Mouse (Mus musculus) midbrain, postnatal 0 days (tissue): ENCODE measurements around the gene Ccdc50. TPM values are rescaled to one million over a fixed set of nuclear protein-coding genes. Genes with fewer than 3 reads are reported as not detected.

Source experiments
- ATAC-seq: fragments of 200-750 bp; cut with Nextera tagmentation; 2 replicates; pipeline ENCODE4 v1.8.0; 2017; ENCODE audit warnings: moderate number of reproducible peaks, mild to moderate bottlenecking, moderate TSS enrichment, moderate library complexity; ENCODE audit not compliant: low FRiP score
- DNase-seq: peaks from one replicate; pipeline ENCODE4 v3.0.0-alpha.2; 2015; ENCODE audit warnings: low spot score
- H3K27ac ChIP-seq: fragments of 300-500 bp; sonication (generic); 2 replicates; pipeline ENCODE4 v1.5.1; 2014; ENCODE audit warnings: low read depth, mild to moderate bottlenecking, low read length, mixed read lengths
- H3K27me3 ChIP-seq: fragments of 300-500 bp; sonication (generic); 2 replicates; pipeline ENCODE4 v1.6.1; 2014; ENCODE audit warnings: low read length, control low read depth, mixed read lengths; ENCODE audit not compliant: insufficient read depth
- H3K36me3 ChIP-seq: fragments of 300-500 bp; sonication (generic); 2 replicates; pipeline ENCODE4 v1.6.1; 2014; ENCODE audit warnings: low read length, control low read depth, mixed read lengths; ENCODE audit not compliant: insufficient read depth
- H3K4me1 ChIP-seq: fragments of 300-500 bp; sonication (generic); 2 replicates; pipeline ENCODE4 v1.6.1; 2014; ENCODE audit warnings: mild to moderate bottlenecking, control low read depth, antibody characterized with exemption, low read length, mixed read lengths; ENCODE audit not compliant: insufficient read depth
- H3K4me2 ChIP-seq: fragments of 300-500 bp; sonication (generic); 2 replicates; pipeline ENCODE4 v1.6.1; 2014; ENCODE audit warnings: low read depth, mild to moderate bottlenecking, low read length, mixed read lengths; ENCODE audit not compliant: poor library complexity, severe bottlenecking
- H3K4me3 ChIP-seq: fragments of 300-500 bp; sonication (generic); 2 replicates; pipeline ENCODE4 v1.5.1; 2014; ENCODE audit warnings: low read depth, mild to moderate bottlenecking, low read length, moderate library complexity
- H3K9ac ChIP-seq: fragments of 300-500 bp; sonication (generic); replicated peaks from 2 replicates; pipeline ENCODE4 v1.6.1; 2014; ENCODE audit warnings: mild to moderate bottlenecking, low read length, moderate library complexity, mixed read lengths; ENCODE audit not compliant: poor library complexity, severe bottlenecking
- H3K9me3 ChIP-seq: fragments of 300-500 bp; sonication (generic); 2 replicates; pipeline ENCODE4 v1.6.1; 2016; ENCODE audit warnings: low read length, control low read depth
- CTCF ChIP-seq: IDR thresholded peaks from 2 replicates; pipeline ENCODE4 v1.5.1; 2016; ENCODE audit warnings: antibody characterized with exemption, mild to moderate bottlenecking
- WGBS: fragments of 180-500 bp; shearing (Covaris S2); extraction: QIAGEN DNeasy Blood & Tissue Kit; methylation state at CpG from one replicate; pipeline ENCODE4 v1.1.7; 2014; 5-methylcytosine and 5-hydroxymethylcytosine counted together
- polyA plus RNA-seq: library from polyadenylated mRNA; unstranded; fragments of >200 nt; fragmentation: Nextera tagmentation; extraction: Ambion mirVana; gene quantifications from 2 replicates; pipeline ENCODE4 v1.2.1, GENCODE M21; 2015
- total RNA-seq: library from RNA; depleted of rRNA; stranded (reverse); fragments of >200 nt; gene quantifications from 2 replicates; pipeline ENCODE4 v1.2.3, GENCODE M21; 2014

Gene Ccdc50
- total and polyA plus RNA-seq, 2 experiments from 2014 or later, result 29.4 to 59.7 TPM

DNA sequence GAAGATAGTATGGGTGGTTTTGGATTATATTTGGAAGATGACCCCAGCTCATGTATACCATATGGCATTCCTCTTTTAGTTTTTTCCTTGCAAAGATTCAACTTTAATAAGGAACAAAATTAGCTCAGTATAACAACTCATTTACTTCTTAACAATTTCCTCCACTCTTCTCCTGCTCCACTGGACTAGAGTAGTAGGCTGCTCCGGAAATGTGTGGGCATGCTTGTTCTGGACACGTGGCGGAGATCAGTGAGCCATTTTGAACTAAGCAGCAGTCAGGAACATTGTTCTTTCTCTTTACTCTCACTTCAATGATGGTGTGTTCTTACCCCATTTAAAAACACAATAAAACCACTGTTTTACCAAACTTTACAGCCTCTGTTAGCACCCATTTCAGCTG is 32.3 kb downstream of the Ccdc50 start:
- ATAC-seq (no peak), DNase-seq (no peak)
- Histone ChIP-seq H3K4me1 (no peaks in the 10 kb centered on the region), H3K36me3 (peaks cover 30% of the 10 kb centered on the region), H3K27me3 (no peaks in the 10 kb centered on the region), H3K4me2 (no peak overlapping the region), H3K27ac (no peak overlapping the region), H3K4me3 (no peak overlapping the region), H3K9me3 (0 out of 2 replicates have a peak, but pooled peaks cover 2% of the 10 kb centered on the region), H3K9ac (no peak overlapping the region)
- 98% methylated on average over 3 of the region's 3 CpGs for WGBS
- no peak for TF ChIP-seq CTCF

GRCm38 (mm10) chr16:27435034-27435433 is 46.4 kb downstream of the Ccdc50 start:
- no peak overlapping the region for H3K27ac ChIP-seq
- ATAC-seq (no peak), DNase-seq (no peak)
- H3K4me1 ChIP-seq, result no peaks in the 10 kb centered on the region
- no peaks in the 10 kb centered on the region for H3K27me3 ChIP-seq
- 94% methylated on average over 3 of the region's 3 CpGs for WGBS
- H3K9ac ChIP-seq, result no peak overlapping the region
- peaks cover 8% of the 10 kb centered on the region for H3K36me3 ChIP-seq
- H3K4me3 ChIP-seq, result no peak overlapping the region
- TF ChIP-seq CTCF, result no peak
- H3K4me2 ChIP-seq, result no peak overlapping the region
- no peaks in the 10 kb centered on the region for H3K9me3 ChIP-seq

- H3K27me3 ChIP-seq, result no peaks in the 10 kb centered on the region
- H3K4me1 ChIP-seq, result no peaks in the 10 kb centered on the region
- peaks cover 10% of the 10 kb centered on the region for H3K36me3 ChIP-seq
- H3K27ac ChIP-seq, result no peak overlapping the region
- H3K4me3 ChIP-seq, result no peak overlapping the region
- ATAC-seq, result no peak
- H3K9ac ChIP-seq, result no peak overlapping the region
- peak; percentile 60 for TF ChIP-seq CTCF
- 90% methylated on average over 3 of the region's 3 CpGs for WGBS
- no peaks in the 10 kb centered on the region for H3K9me3 ChIP-seq
- DNase-seq, result peak; percentile 31
- no peak overlapping the region for H3K4me2 ChIP-seq
These were observed 55.3 kb downstream of the Ccdc50 start for GRCm38 (mm10) chr16:27443941-27444340.

DNA sequence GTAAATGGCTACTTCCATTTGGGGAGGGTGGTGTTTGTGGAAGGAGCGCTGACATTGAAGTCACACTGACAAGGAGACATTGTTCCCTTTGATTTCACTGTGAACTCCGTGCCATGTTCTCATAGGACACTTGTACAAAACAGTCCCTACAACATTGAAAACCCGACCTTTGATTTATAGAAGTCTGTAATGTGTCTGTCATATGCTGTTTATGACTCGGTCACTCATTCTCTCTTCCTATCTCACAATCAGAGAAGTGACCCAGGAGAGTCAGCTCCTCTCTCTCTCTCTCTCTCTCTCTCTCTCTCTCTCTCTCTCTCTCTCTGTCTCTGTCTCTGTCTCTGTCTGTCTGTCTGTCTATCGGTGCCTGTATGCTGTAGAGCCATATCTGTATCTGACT is 60.7 kb downstream of the Ccdc50 start:
- Histone ChIP-seq H3K4me2 (no peak overlapping the region), H3K9me3 (no peaks in the 10 kb centered on the region), H3K36me3 (peaks cover 6% of the 10 kb centered on the region), H3K9ac (no peak overlapping the region), H3K4me3 (no peak overlapping the region), H3K27ac (no peak overlapping the region), H3K4me1 (no peaks in the 10 kb centered on the region), H3K27me3 (no peaks in the 10 kb centered on the region)
- DNase-seq (no peak), ATAC-seq (no peak)
- no peak for TF ChIP-seq CTCF
- 94% methylated on average over 5 of the region's 5 CpGs for WGBS

DNA sequence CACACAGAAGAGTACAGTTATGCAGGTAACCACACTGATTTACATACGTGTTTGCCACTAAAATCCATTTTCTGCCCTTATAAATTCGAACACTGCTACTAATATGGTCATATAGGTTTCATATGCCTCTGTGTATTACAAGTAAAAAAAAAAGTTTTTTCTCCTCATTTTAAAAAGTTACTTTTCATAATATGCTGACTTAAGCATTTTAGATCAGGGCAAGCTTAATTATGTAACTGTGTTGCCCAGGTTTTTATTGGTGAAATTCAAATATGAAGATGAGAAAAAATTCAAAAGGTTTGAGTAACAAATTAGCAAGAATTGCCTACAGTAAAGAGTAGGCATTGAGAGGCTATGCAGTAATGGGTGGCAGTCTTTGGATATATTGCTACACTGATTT is 62.0 kb downstream of the Ccdc50 start:
- H3K9ac ChIP-seq, result no peak overlapping the region
- no peaks in the 10 kb centered on the region for H3K27me3 ChIP-seq
- no peak for ATAC-seq
- no peak overlapping the region for H3K4me3 ChIP-seq
- H3K27ac ChIP-seq, result no peak overlapping the region
- DNase-seq, result no peak
- 97% methylated on average over 2 of the region's 2 CpGs for WGBS
- no peaks in the 10 kb centered on the region for H3K4me1 ChIP-seq
- no peak overlapping the region for H3K4me2 ChIP-seq
- TF ChIP-seq CTCF, result no peak
- H3K9me3 ChIP-seq, result no peaks in the 10 kb centered on the region
- peaks cover 6% of the 10 kb centered on the region for H3K36me3 ChIP-seq

DNA sequence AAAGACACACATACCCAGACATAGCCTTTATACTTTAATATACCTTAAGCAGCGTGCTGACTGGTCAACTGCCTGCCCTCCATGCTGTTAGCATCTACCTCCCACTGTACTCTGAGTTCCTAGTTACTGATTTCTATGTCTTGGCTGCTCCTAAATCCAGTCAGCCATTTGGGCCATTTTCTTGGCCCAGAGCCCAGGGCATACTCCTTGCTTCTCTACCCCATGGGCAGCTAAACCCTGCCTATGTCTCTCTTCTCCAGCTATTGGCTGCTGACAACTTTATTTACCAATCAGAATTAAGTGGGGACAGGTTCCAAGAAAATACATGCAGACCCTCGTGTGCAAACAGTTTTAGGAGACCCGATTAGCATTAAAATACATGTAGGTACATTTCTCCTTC is 64.7 kb downstream of the Ccdc50 start:
- Histone ChIP-seq H3K36me3 (no peaks in the 10 kb centered on the region; the same call in 1 of the 2 replicates), H3K4me3 (no peak overlapping the region), H3K27me3 (no peaks in the 10 kb centered on the region), H3K27ac (no peak overlapping the region), H3K4me2 (no peak overlapping the region), H3K9me3 (no peaks in the 10 kb centered on the region), H3K9ac (no peak overlapping the region), H3K4me1 (no peaks in the 10 kb centered on the region)
- no peak for ATAC-seq
- peak; percentile 47 for DNase-seq
- no peak for TF ChIP-seq CTCF
- 62% methylated on average over 3 of the region's 3 CpGs for WGBS
